Mouse (Mus musculus) left cerebral cortex, postnatal 25 days (tissue): ENCODE results near the gene Dnajb8. TPM values are rescaled to one million over a fixed set of nuclear protein-coding genes. Genes with fewer than 3 reads are reported as not detected.
A peak's percentile ranks its signal among the peaks of the same experiment; 100 is the strongest.

Experiments
- DNase-seq, 2 experiments: peaks; one replicate each; pipeline ENCODE4 v3.0.0; 2022; ENCODE audit warnings: low spot score in 2 of 2, mixed read lengths in 1 of 2
- intact Hi-C: fragments of 180-260 bp; cut with DNase I; formaldehyde crosslinking; loops from one replicate; pipeline ENCODE4 v1.15.1; 2025
- total RNA-seq, 2 experiments: library from RNA; stranded (reverse); gene quantifications; 2 replicates each; pipeline ENCODE4 v1.2.3; 2021

The Dnajb8 gene
- total RNA-seq, 2 experiments from 2014 or later = not detected

DNA sequence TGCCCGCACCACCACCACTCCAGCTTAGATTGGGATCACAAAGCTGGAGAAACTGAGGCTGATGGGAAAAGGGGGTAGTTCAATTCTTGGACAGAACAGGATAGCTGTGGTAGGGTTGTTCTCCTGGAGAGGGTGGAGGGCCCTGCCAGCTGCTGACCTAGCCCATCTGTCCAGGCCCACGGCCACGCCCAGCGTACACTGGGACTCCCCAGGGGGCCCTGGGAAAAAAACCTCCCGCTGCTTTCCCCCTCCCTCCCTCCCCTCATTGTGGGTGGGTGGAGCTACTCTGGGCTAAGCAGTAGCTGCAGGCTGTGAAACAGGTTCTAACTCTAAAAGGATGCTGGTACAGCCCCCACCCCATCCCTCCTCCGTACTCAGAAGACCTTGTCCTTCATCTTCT, 6.3 kb upstream of the Dnajb8 start:
- no peak for DNase-seq
- intact Hi-C loops = no loop called here

DNA sequence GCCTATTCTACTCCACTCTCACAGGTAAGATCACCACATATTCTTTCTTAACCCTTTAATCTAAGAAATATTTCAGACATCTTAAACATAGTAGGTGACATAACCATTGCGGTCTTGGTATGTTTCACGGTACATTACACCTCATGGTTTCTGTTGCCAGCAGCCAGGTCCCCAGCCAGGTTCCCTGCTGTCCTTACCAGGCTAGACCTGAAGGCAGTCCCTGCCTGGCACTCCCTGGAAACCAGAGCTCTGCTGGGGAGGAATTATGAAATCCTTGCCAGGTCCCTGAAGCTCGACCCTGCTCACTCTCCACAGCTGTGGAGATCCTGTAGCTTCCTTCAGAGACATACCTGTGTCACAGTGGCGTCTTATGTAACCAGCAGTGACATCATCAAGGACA, 5.9 kb upstream of the Dnajb8 start:
- DNase-seq = no peak
- intact Hi-C loops = no loop called here

DNA sequence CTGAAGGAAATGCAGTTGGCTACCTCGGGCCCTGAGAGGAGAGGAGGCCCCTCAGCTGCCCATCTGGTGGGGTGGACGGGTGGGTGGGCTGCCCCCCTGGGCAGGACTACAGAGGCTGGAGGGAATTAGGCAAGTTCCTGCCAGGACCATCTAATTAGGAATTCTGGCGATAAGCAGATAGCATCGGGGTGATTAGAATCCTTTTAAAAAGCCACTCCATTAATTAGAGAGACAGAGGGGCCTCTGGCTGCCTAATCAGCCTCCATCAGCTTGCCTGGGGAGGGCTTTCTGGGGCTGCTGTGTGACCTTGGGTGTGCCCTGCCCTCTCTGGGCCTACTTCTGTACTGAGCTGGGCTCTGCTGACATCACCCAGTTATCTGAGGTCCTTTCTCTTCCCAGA, 3.0 kb upstream of the Dnajb8 start:
- intact Hi-C loops = no loop called here
- no peak for DNase-seq

DNA sequence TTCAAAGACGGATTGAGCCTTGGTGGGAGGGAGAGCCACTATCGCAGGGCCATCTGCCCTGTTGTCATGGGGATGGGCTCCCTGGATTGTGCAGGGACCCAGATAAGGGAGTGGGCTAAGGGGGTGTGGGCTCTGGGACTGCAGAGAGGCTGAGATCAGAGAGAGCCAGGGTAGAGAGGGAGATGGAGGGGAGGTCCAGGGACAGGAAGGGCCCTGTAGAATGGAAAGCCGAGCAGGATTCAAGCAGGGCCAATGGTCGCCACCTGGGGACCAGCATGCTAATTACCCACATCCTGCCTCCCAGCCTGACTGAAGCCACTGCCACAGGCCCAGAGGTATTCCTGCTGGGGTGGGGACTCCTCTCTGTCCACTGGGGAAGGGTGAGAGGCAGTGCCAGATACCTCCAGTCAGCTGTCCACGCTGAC, 4.5 kb downstream of the Dnajb8 start:
- intact Hi-C loops = no loop called here
- no peak for DNase-seq

DNA sequence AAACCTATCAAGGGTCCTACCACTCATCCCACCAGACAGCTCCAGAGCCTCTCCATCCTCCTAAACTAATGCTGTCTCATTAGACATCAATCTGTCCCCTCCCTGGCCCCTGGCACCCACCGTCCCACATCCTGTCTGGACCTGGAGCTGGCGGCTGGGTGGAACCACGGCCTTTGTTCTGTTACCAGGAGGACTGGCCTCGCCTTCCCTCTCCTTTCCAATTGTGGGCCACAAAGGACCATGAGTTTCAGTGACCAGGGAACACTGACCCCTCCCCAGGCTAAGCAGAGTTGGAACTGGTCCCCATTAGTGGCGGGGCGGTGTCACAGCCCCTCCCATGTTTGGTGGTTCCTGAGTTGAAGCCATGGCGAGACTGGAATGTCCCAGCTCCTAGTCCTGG, 5.5 kb downstream of the Dnajb8 start:
- DNase-seq = no peak
- intact Hi-C loops = no loop called here

DNA sequence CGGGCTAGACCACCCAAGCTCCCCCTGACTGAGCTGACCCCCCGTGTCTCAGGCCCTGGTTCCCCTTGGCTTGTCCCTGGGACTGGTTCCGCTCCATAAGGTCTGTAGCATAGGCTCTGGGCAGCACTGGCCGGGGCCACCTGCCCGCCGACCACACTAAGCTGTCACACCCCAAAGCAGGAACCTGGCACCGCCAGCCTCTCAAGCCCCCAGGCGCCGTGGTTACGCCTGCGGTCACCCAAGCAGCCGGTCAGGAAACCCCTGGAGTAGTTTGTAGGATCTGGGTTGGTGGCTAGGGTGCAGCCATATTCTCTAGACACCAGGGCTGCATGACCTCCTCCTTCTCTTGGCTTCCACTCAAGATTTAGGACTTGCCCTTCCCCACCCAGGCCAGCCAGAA, 7.2 kb downstream of the Dnajb8 start:
- intact Hi-C loops = no loop called here
- no peak for DNase-seq

DNA sequence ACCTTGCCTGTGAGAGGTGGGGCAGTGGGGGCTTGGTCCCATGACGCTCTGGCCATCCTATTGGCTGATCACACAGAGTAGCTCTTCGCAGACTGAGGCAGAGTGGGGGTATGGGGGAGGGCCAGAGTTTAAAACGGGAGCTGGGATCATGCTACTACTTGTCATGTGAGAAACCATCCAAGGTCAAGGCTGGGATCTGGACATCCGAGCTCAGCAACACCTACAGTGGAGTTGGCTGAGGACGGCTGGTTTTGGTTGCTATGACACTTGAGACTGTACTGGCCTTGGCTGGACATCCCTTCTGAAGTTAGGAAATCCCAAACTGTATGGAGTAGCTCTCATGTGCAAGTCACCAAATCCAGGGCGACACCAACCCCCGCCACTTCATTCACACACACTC, 9.8 kb downstream of the Dnajb8 start:
- intact Hi-C loops = no loop called here
- DNase-seq = no peak

DNA sequence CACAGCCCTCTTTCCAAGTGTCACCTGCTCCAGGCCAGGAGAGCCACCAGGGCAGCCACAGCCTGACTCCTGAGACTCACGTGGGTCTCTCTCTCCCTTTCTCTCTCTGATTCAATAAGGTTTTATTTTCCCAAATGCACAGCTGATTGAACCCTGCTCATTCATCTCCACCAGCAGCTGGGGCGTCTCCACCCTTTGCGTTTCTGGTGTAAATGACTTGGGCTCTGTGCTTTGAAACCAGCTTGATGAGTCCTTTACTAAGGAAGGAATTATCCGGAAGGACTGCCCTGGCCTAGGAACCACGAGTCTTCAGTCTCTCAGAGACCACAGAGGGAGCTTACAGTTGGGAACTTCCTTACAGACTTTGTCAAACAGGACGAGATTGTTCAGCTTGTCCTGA, 10.2 kb downstream of the Dnajb8 start:
- no peak for DNase-seq
- intact Hi-C loops = no loop called here

DNA sequence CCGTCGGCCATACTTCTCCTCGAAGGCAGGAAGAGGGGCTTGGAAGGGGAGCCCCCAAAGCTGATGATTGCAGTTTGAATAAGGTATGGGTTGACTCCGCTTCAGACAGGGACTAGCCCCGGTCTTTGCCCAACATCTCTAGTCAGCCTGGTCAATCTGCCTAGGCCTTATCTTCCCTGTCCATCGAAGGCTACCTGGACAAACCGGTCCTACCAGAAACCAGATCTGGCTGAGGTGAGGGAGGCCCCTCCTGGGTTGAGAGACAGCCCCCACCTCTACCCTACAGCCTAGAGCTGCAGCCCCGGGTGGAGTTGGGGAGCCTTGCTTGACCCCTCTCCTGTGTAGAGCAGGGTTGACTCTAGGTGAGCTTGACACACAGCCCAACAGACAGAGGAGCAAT, 11.9 kb downstream of the Dnajb8 start:
- intact Hi-C loops = no loop called here

DNA sequence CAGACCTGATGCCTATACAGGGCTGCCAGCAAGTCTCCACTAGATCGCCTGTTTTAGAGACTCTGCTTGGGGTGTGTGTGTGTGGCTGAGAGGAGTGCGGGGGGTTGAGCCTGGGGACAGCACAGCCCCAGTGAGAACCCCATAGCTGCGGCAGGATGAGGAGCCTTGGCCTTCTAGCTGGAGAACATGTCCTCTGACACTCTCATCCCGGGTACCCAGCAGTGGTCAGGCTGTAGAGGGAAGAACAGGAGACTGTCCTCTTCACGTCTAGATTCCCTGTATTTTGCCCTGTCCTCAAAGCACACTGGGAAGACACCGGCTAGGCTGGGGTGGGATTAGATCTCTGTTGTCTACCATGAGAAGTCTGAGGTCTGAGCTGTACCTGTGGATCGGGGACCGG, 13.4 kb downstream of the Dnajb8 start:
- intact Hi-C loops = no loop called here

More for the DNA sequence above, 11.9 kb downstream of the Dnajb8 start:
- DNase-seq = no peak

DNA sequence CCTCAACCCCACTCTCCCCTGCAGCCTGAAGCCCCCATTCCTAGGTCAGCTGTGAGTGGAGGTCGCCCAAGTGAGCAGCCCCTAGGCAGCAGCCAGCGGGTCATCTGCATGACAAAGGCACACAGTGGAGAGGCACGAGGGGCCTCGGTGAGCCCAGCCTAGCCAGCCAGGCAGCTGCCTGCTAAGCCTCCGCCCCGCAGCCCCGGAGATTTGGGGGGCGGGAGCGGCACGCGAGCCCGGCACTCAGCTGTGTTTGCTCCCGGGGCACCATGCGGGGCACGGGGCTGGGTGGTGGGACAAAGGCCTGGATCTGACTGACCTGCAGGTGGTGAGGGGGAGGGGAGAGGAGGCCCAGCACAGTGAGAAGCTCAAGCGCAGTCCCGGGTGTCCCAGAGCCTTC, 13.9 kb downstream of the Dnajb8 start:
- no peak for DNase-seq
- intact Hi-C loops = no loop called here

More for the DNA sequence above, 13.4 kb downstream of the Dnajb8 start:
- DNase-seq = no peak

DNA sequence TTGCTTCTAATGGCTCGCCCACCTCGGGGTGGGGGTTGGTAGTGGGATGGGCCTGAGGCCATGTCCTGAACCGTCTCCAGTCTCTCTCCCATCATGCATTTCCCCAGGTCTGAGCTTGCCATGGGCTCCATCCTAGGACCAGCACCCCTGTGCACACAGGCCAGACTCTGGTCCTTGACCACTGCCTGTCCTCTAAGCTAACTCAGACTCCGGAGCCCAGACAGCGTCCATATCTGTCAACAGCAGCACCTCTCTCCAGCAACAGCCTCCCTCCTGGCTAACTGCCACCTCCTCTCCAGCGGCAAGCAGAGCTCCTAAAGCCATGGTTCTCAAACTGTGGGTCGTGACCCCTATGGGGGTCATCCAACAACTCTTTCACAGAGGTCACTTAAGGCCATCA, 14.4 kb downstream of the Dnajb8 start:
- no peak for DNase-seq
- intact Hi-C loops = no loop called here

DNA sequence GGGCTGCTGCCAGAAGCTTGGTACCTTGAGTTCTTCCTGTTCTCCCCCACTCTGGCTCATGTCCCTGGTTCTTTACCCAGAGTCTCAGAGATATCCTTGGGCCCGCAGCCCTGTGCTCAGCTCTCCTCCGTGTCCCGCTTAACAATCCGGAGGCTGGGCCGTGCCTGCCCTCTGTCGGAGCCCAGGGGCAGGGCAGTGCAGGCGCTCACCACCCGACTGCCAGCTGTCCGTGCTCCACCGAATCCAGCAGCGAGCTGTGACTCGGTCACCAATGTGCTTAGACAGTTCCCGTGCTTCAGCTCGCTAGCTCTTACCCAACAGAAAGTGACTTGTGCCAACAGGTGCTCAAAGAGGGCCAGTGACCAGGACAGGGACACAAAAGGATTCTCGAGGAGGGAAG, 20.5 kb downstream of the Dnajb8 start:
- intact Hi-C loops = loop anchor here (10.0 kb wide), 1 partner anchor 118 kb away; no protein-coding TSS in a partner anchor
- peak; percentile 8 to 24 for DNase-seq

DNA sequence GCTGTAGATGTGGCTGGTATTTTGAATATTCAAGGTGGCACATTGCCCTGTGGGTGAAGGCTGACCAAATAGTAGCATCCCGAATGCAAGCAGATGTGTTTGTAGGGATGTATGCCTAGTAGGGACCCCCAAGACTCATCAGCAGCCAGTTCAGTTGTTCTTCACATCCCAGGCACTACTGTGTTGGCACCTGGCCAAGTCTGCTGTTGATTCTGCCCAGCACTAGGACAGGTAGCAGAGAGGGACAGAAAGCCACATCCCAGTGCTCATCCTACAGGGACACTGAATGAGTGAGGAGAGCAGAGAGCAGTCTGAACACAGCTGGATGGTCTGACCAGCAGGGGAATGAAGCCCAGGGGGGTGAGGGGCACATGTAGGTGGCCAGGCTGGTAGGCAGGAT, 27.2 kb downstream of the Dnajb8 start:
- intact Hi-C loops = loop anchor here (10.0 kb wide), 1 partner anchor 124 kb away; no protein-coding TSS in a partner anchor
- DNase-seq = no peak

DNA sequence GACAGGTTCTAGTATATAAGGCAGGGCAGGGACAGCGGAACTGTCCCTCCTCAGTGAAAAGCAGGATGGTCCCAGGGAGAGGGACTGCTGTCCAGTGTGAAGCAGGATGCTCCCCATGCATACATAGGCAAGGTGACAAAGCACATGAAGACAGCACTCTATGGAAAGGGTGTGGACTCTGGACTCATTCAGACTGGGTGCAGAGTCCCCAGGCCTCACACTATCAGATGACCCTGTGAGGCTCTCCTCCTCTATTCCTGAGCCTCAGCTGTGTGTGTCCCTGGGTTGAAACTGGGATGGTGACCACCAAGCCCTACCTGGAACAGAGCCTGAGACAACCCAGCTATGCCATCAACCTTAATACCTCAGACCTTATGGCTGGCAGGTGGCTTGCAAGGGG, 29.3 kb downstream of the Dnajb8 start:
- no peak for DNase-seq
- intact Hi-C loops = no loop called here

DNA sequence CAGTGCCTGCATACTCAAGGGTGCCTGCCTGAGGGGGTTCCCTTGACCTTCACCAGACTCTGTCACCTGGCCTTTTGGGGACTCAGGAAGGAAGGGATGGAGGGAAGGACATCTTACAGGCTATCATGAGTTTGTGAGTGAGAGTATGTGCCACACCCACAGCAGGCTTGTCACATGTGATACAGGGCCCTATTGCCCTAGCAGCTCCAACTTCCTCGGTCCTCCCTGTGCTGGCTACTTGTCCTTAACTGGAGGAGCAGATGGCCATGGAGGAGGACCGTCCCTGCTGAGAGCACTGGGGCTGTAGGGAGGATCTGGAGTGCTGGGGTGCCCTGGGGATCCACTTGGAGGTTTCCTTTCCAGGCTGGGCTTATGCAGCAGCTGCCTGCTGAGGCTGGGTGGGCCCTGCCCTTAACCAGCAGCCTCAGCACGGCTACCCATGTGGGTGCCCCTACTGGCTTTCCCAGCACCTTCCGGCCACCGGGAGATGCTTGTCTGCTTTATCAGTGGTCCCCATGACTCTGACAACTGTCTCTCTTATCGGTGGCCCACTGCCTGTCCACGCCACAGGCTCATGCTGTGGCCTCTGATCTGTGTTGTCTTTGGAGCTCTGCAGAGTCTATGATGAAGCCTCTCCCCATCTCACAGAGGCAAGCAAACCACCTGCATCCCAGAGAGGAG, 29.9 kb downstream of the Dnajb8 start:
- DNase-seq = no peak
- intact Hi-C loops = no loop called here

DNA sequence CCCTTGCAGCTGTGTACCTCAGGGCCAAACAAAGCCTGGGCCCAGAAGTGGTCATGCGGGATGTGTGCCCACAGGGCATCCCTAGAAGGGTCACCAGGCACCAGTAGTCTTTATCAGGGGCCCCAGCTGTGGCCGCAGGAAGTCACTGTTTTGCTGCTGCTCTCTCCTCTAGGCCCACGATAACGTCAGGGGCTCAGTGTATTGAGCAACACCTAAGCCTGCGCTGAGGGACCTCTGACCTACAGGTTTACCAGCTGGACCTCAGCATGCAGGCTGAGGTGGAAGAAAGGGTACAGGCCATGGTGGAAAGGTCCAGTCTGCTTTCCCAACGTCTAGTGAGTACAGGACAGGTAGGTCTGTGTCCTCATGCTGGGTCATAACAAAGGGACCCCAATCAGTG, 32.0 kb downstream of the Dnajb8 start:
- DNase-seq = no peak
- intact Hi-C loops = no loop called here

DNA sequence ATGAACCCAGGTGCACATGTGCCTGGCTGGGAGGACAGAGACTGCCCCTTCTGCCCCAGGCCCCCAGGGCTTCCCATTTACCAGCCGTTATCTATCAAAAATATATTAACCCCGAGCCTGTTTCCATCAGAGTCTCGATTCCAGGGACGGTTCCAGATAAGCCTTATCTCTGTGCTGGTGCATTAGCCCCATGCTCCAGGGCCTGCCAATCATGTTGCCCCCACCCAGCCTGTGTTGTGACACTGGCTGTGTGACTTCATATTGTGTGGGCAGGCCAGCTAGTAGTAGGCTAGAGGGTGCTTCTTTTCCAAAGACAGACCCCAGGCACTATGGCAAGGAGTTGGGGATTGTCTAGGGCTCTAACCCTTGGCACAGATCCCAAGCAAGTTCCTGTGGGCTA, 33.4 kb downstream of the Dnajb8 start:
- DNase-seq = no peak
- intact Hi-C loops = no loop called here

DNA sequence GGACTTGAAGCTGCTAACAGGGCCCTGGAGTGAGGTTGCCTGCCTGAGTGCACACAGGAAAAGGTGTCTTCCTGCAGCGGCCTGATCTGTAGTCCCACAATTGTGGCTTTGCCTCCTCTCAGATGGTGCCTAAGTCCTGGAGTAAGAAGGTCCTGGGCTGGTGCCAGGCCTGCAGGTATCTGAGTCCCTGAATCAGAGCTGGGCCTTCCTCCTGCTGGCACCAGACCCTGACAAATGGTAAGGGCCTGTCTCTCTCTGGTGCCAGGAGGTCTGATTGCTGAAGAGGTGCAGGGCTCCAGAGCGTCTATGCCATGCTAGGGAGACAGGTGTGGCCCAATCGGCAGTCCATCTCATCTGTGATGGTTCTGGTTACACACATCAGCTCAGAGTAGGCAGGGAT, 37.6 kb downstream of the Dnajb8 start:
- DNase-seq = no peak
- intact Hi-C loops = no loop called here

DNA sequence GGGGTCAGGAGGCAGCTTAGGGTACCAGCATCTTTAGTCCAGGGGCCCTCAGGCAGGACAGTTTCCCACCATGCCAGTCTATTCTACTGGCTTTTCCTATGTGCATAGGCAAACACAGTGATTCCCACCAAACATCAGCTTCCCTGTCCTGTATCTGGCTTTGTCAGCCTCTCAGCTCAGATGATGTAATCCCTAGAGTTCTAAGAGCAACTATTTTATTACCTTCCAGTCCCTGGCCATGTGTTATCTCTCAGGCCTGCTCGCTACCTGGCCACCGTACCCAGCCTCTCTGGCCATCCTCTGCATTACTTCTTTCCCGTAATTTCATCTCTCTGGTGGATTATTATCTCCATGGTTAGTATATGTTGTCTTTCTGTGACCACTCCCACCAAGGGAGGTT, 38.6 kb downstream of the Dnajb8 start:
- no peak for DNase-seq
- intact Hi-C loops = no loop called here

DNA sequence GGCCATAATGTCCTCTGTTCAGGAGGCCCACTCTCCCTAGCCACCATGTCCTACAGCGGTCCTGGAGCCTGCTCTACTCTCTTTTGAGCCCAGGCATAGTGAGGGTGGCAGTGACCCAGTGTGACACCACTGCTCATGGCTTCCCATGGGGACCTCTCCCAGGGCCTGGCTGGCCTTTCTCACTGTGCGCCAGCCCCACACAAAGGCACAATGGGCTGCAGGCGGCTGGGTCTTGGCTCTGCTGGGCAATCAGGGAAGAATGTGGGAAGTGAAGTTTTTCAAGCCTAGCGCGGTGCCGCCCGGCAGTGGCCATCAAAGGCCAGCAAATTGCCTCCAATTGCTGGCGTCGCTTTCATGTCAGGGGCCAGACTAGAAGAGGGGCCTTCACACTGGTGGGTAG, 40.1 kb downstream of the Dnajb8 start:
- peak in 1 of 2 experiments; percentile 33 for DNase-seq
- intact Hi-C loops = no loop called here

DNA sequence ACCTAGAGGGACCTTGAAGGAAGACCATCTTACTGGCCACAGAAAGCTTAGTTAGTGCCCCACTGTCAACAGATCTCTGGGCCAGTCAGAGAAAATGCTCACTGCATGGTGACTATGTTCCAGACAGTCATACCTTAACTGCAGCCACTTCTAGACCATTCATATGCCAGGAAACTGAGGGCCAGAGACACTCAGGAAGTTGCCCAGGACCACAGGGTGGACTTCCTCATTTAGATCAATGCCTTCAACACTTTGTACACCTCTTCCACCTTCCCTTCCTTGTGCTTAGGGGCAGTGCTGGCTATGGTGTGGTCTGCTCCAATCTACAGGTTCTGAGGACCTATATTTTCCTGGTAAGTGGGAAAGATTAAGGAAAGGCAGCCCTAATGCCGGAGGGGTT, 43.3 kb downstream of the Dnajb8 start:
- intact Hi-C loops = no loop called here
- DNase-seq = no peak
